Mouse (Mus musculus) neural tube, embryonic 13.5 days (tissue): ENCODE measurements around the gene Lrrc51. TPM values are rescaled to one million over a fixed set of nuclear protein-coding genes. Genes with fewer than 3 reads are reported as not detected.
A peak's percentile ranks its signal among the peaks of the same experiment; 100 is the strongest.
"Not testable (repeated sequence)": the region's sequence is repeated elsewhere in the genome, so short reads cannot be mapped to it uniquely, and the experiment has no call there.

Source experiments
- ATAC-seq: fragments of 200-750 bp; cut with Nextera tagmentation; 2 replicates; pipeline ENCODE4 v1.8.0; 2017; ENCODE audit warnings: low read depth, mild to moderate bottlenecking, moderate TSS enrichment, moderate library complexity
- H3K27ac ChIP-seq: fragments of 300-500 bp; sonication (generic); replicated peaks from 2 replicates; pipeline ENCODE4 v1.5.1; 2015; ENCODE audit warnings: moderate library complexity, mild to moderate bottlenecking, inconsistent platforms
- H3K27me3 ChIP-seq: fragments of 300-500 bp; sonication (generic); 2 replicates; pipeline ENCODE4 v1.6.1; 2015; ENCODE audit warnings: mild to moderate bottlenecking, inconsistent platforms
- H3K36me3 ChIP-seq: fragments of 300-500 bp; sonication (generic); 2 replicates; pipeline ENCODE4 v1.6.1; 2015; ENCODE audit warnings: mild to moderate bottlenecking, inconsistent platforms
- H3K4me1 ChIP-seq: fragments of 300-500 bp; sonication (generic); replicated peaks from 2 replicates; pipeline ENCODE4 v1.6.1; 2015; ENCODE audit warnings: inconsistent platforms
- H3K4me2 ChIP-seq: fragments of 300-500 bp; sonication (generic); 2 replicates; pipeline ENCODE4 v1.6.1; 2015; ENCODE audit warnings: inconsistent platforms, mild to moderate bottlenecking, moderate library complexity
- H3K4me3 ChIP-seq: fragments of 300-500 bp; sonication (generic); 2 replicates; pipeline ENCODE4 v1.5.1; 2015; ENCODE audit warnings: mild to moderate bottlenecking, inconsistent platforms
- H3K9ac ChIP-seq: fragments of 300-500 bp; sonication (generic); 2 replicates; pipeline ENCODE4 v1.6.1; 2015; ENCODE audit warnings: moderate library complexity, mild to moderate bottlenecking, inconsistent platforms
- H3K9me3 ChIP-seq: fragments of 300-500 bp; sonication (generic); 2 replicates; pipeline ENCODE4 v1.6.1; 2016; ENCODE audit warnings: inconsistent platforms
- WGBS: fragments of 180-500 bp; shearing (Covaris S2); methylation state at CpG from one replicate; pipeline ENCODE4 v1.1.7; 2015; 5-methylcytosine and 5-hydroxymethylcytosine counted together
- polyA plus RNA-seq: library from polyadenylated mRNA; unstranded; fragments of >200 nt; fragmentation: Nextera tagmentation; extraction: Ambion mirVana; gene quantifications from 2 replicates; pipeline ENCODE4 v1.2.1, GENCODE M21; 2015

Lrrc51 gene
- polyA plus RNA-seq, 1 experiment from 2014 or later = 8.3 TPM

GRCm38 (mm10) chr7:101936996-101937395, 3.3 kb upstream of the Lrrc51 start:
- Histone ChIP-seq H3K4me3 (no peak overlapping the region), H3K36me3 (0 out of 2 replicates have a peak, but pooled peaks cover 7% of the 10 kb centered on the region), H3K9ac (no peak overlapping the region), H3K9me3 (no peaks in the 10 kb centered on the region), H3K4me2 (no peak overlapping the region), H3K4me1 (peaks cover 32% of the 10 kb centered on the region), H3K27ac (no peak overlapping the region), H3K27me3 (no peaks in the 10 kb centered on the region)
- ATAC-seq = no peak
- 95% methylated on average over 4 of the region's 4 CpGs for WGBS

GRCm38 (mm10) chr7:101935957-101936356, 2.3 kb upstream of the Lrrc51 start:
- Histone ChIP-seq H3K27ac (no peak overlapping the region), H3K9me3 (no peaks in the 10 kb centered on the region), H3K4me2 (no peak overlapping the region), H3K36me3 (0 out of 2 replicates have a peak, but pooled peaks cover 7% of the 10 kb centered on the region), H3K27me3 (no peaks in the 10 kb centered on the region), H3K9ac (no peak overlapping the region), H3K4me3 (no peak overlapping the region), H3K4me1 (peaks cover 32% of the 10 kb centered on the region)
- WGBS = 95% methylated on average over 4 of the region's 4 CpGs
- no peak for ATAC-seq

GRCm38 (mm10) chr7:101933300-101933699, 395 bp downstream of the Lrrc51 start:
- H3K9ac ChIP-seq = peak overlapping the region; percentile 69
- peak; percentile 47 for ATAC-seq
- H3K27me3 ChIP-seq = no peaks in the 10 kb centered on the region
- no peaks in the 10 kb centered on the region for H3K9me3 ChIP-seq
- H3K36me3 ChIP-seq = no peaks in the 10 kb centered on the region
- H3K4me3 ChIP-seq = peak overlapping the region; percentile 75
- peaks cover 32% of the 10 kb centered on the region for H3K4me1 ChIP-seq
- peak overlapping the region; percentile 71 for H3K4me2 ChIP-seq
- 6% methylated on average over 15 of the region's 15 CpGs for WGBS
- H3K27ac ChIP-seq = no peak overlapping the region

- ATAC-seq = no peak
- H3K9ac ChIP-seq = no peak overlapping the region
- peaks cover 32% of the 10 kb centered on the region for H3K4me1 ChIP-seq
- no peaks in the 10 kb centered on the region for H3K36me3 ChIP-seq
- 95% methylated on average over 1 of the region's 1 CpGs for WGBS
- H3K27ac ChIP-seq = no peak overlapping the region
- H3K4me2 ChIP-seq = peak overlapping the region; percentile 71
- no peak overlapping the region for H3K4me3 ChIP-seq
- H3K27me3 ChIP-seq = no peaks in the 10 kb centered on the region
- no peaks in the 10 kb centered on the region for H3K9me3 ChIP-seq
These were observed 1.1 kb downstream of the Lrrc51 start for GRCm38 (mm10) chr7:101932551-101932950.

GRCm38 (mm10) chr7:101928093-101928492, 5.6 kb downstream of the Lrrc51 start:
- no peak overlapping the region for H3K4me2 ChIP-seq
- no peak overlapping the region for H3K9ac ChIP-seq
- H3K27me3 ChIP-seq = no peaks in the 10 kb centered on the region
- 86% methylated on average over 3 of the region's 3 CpGs for WGBS
- H3K36me3 ChIP-seq = no peaks in the 10 kb centered on the region
- H3K4me3 ChIP-seq = no peak overlapping the region
- ATAC-seq = no peak
- no peak overlapping the region for H3K27ac ChIP-seq
- H3K9me3 ChIP-seq = no peaks in the 10 kb centered on the region
- H3K4me1 ChIP-seq = peaks cover 10% of the 10 kb centered on the region; the same call in 1 of the 2 replicates

- H3K9ac ChIP-seq, H3K9me3 ChIP-seq, H3K27me3 ChIP-seq, H3K4me3 ChIP-seq, H3K4me1 ChIP-seq, H3K4me2 ChIP-seq, H3K36me3 ChIP-seq, ATAC-seq, H3K27ac ChIP-seq: not testable (repeated sequence)
These were observed 7.8 kb downstream of the Lrrc51 start for GRCm38 (mm10) chr7:101925892-101926291.

- Histone ChIP-seq H3K36me3 (peaks cover 24% of the 10 kb centered on the region), H3K4me2 (no peak overlapping the region), H3K4me3 (no peak overlapping the region), H3K9me3 (no peaks in the 10 kb centered on the region), H3K4me1 (no peaks in the 10 kb centered on the region), H3K9ac (no peak overlapping the region), H3K27ac (no peak overlapping the region), H3K27me3 (no peaks in the 10 kb centered on the region)
- WGBS = 23% methylated on average over 1 of the region's 1 CpGs
- ATAC-seq = peak; percentile 74
These were observed 15.6 kb downstream of the Lrrc51 start for GRCm38 (mm10) chr7:101918071-101918470.

GRCm38 (mm10) chr7:101911982-101912381, 21.7 kb downstream of the Lrrc51 start:
- H3K27me3 ChIP-seq = no peaks in the 10 kb centered on the region
- no peaks in the 10 kb centered on the region for H3K9me3 ChIP-seq
- H3K4me1 ChIP-seq = peaks cover 17% of the 10 kb centered on the region
- H3K9ac ChIP-seq = no peak overlapping the region
- peaks cover 62% of the 10 kb centered on the region for H3K36me3 ChIP-seq
- 67% methylated on average over 3 of the region's 3 CpGs for WGBS
- no peak overlapping the region for H3K4me2 ChIP-seq
- H3K27ac ChIP-seq = no peak overlapping the region
- ATAC-seq = no peak
- H3K4me3 ChIP-seq = no peak overlapping the region

GRCm38 (mm10) chr7:101910138-101910537, 23.6 kb downstream of the Lrrc51 start:
- Histone ChIP-seq H3K9ac (no peak overlapping the region), H3K27me3 (no peaks in the 10 kb centered on the region), H3K9me3 (no peaks in the 10 kb centered on the region), H3K4me3 (no peak overlapping the region), H3K4me1 (peaks cover 28% of the 10 kb centered on the region), H3K27ac (no peak overlapping the region), H3K36me3 (peaks cover 59% of the 10 kb centered on the region), H3K4me2 (no peak overlapping the region)
- 86% methylated on average over 4 of the region's 4 CpGs for WGBS
- no peak for ATAC-seq

- H3K4me3 ChIP-seq = no peak overlapping the region
- ATAC-seq = no peak
- no peak overlapping the region for H3K4me2 ChIP-seq
- no peak overlapping the region for H3K27ac ChIP-seq
- H3K27me3 ChIP-seq = no peaks in the 10 kb centered on the region
- no peaks in the 10 kb centered on the region for H3K9me3 ChIP-seq
- peaks cover 33% of the 10 kb centered on the region for H3K4me1 ChIP-seq
- peak overlapping the region; percentile 47; the same call in 1 of the 2 replicates for H3K9ac ChIP-seq
- 86% methylated on average over 4 of the region's 4 CpGs for WGBS
- peaks cover 41% of the 10 kb centered on the region for H3K36me3 ChIP-seq
These were observed 25.3 kb downstream of the Lrrc51 start for GRCm38 (mm10) chr7:101908367-101908766.

- Histone ChIP-seq H3K27me3 (no peaks in the 10 kb centered on the region), H3K36me3 (peaks cover 36% of the 10 kb centered on the region), H3K4me3 (peak overlapping the region; percentile 85), H3K4me1 (peaks cover 33% of the 10 kb centered on the region), H3K9ac (peak overlapping the region; percentile 91), H3K27ac (0 out of 2 replicates have a peak overlapping the region, but pooled peaks have one; percentile 97), H3K9me3 (no peaks in the 10 kb centered on the region), H3K4me2 (peak overlapping the region; percentile 75)
- no peak for ATAC-seq
- WGBS = 74% methylated on average over 8 of the region's 8 CpGs
These were observed 27.0 kb downstream of the Lrrc51 start for GRCm38 (mm10) chr7:101906696-101907095.

- Histone ChIP-seq H3K4me2 (peak within 1 kb of the TSS; percentile 75), H3K9ac (peak within 1 kb of the TSS; percentile 91), H3K4me3 (peak within 1 kb of the TSS; percentile 85), H3K4me1 (peaks cover 33% of the 10 kb centered on the region), H3K27me3 (no peaks in the 10 kb centered on the region), H3K27ac (peak within 1 kb of the TSS; percentile 97), H3K9me3 (no peaks in the 10 kb centered on the region), H3K36me3 (peaks cover 36% of the 10 kb centered on the region)
- WGBS = 16% methylated on average over 11 of the region's 11 CpGs
- ATAC-seq = no peak
These were observed 27.4 kb downstream of the Lrrc51 start, which contains the start of gene Tomt for GRCm38 (mm10) chr7:101906287-101906681. Gene Tomt, minus strand, starts transcription at chr7:101906359.
